Mouse (Mus musculus) stomach, embryonic 16.5 days (tissue): ENCODE data around the gene Tmem87b. TPM values are rescaled to one million over a fixed set of nuclear protein-coding genes. Genes with fewer than 3 reads are reported as not detected.

Experiments used
- ATAC-seq: fragments of 200-750 bp; cut with Nextera tagmentation; 2 replicates; pipeline ENCODE4 v1.8.0; 2017; ENCODE audit warnings: moderate number of reproducible peaks, moderate TSS enrichment; ENCODE audit not compliant: insufficient read depth, low FRiP score
- H3K27ac ChIP-seq: fragments of 300-500 bp; sonication (generic); 2 replicates; pipeline ENCODE4 v1.5.1; 2014; ENCODE audit warnings: low read length
- H3K27me3 ChIP-seq: fragments of 300-500 bp; sonication (generic); 2 replicates; pipeline ENCODE4 v1.6.1; 2014; ENCODE audit warnings: low read length, control low read depth, mixed read lengths; ENCODE audit not compliant: control insufficient read depth, insufficient read depth
- H3K36me3 ChIP-seq: fragments of 300-500 bp; sonication (generic); 2 replicates; pipeline ENCODE4 v1.6.1; 2014; ENCODE audit warnings: low read length; ENCODE audit not compliant: control insufficient read depth, insufficient read depth
- H3K4me1 ChIP-seq: fragments of 300-500 bp; sonication (generic); 2 replicates; pipeline ENCODE4 v1.6.1; 2014; ENCODE audit warnings: low read length, control low read depth, mixed read lengths; ENCODE audit not compliant: control insufficient read depth, insufficient read depth
- H3K4me2 ChIP-seq: fragments of 300-500 bp; sonication (generic); 2 replicates; pipeline ENCODE4 v1.6.1; 2014; ENCODE audit warnings: low read depth, low read length, mixed read lengths
- H3K4me3 ChIP-seq: fragments of 300-500 bp; sonication (generic); replicated peaks from 2 replicates; pipeline ENCODE4 v1.5.1; 2014; ENCODE audit warnings: mild to moderate bottlenecking, low read length
- H3K9ac ChIP-seq: fragments of 300-500 bp; sonication (generic); 2 replicates; pipeline ENCODE4 v1.6.1; 2014; ENCODE audit warnings: low read length
- H3K9me3 ChIP-seq: fragments of 300-500 bp; sonication (generic); replicated peaks from 2 replicates; pipeline ENCODE4 v1.6.1; 2016; ENCODE audit warnings: low read length, control low read depth; ENCODE audit not compliant: control insufficient read depth
- WGBS: fragments of 180-500 bp; shearing (Covaris S2); extraction: QIAGEN DNeasy Blood & Tissue Kit; methylation state at CpG from one replicate; pipeline ENCODE4 v1.1.7; 2014; 5-methylcytosine and 5-hydroxymethylcytosine counted together
- polyA plus RNA-seq: library from polyadenylated mRNA; unstranded; fragments of >200 nt; fragmentation: Nextera tagmentation; extraction: Ambion mirVana; gene quantifications from 2 replicates; pipeline ENCODE4 v1.2.1, GENCODE M21; 2015

The Tmem87b gene
- polyA plus RNA-seq, 1 experiment from 2014 or later = 34.3 TPM

- H3K4me1 ChIP-seq = peaks cover 3% of the 10 kb centered on the region
- no peak for ATAC-seq
- no peaks in the 10 kb centered on the region for H3K36me3 ChIP-seq
- 36% methylated on average over 2 of the region's 2 CpGs for WGBS
- no peak overlapping the region for H3K4me3 ChIP-seq
- H3K27me3 ChIP-seq = no peaks in the 10 kb centered on the region
- no peak overlapping the region for H3K9ac ChIP-seq
- no peaks in the 10 kb centered on the region for H3K9me3 ChIP-seq
- no peak overlapping the region for H3K4me2 ChIP-seq
- H3K27ac ChIP-seq = no peak overlapping the region
Measured at GRCm38 (mm10) chr2:128812761-128813160, 5.2 kb upstream of the Tmem87b start.

GRCm38 (mm10) chr2:128816311-128816710, 1.6 kb upstream of the Tmem87b start:
- no peaks in the 10 kb centered on the region for H3K9me3 ChIP-seq
- H3K27me3 ChIP-seq = no peaks in the 10 kb centered on the region
- no peak overlapping the region for H3K9ac ChIP-seq
- no peaks in the 10 kb centered on the region for H3K36me3 ChIP-seq
- H3K4me2 ChIP-seq = no peak overlapping the region
- H3K4me1 ChIP-seq = peaks cover 11% of the 10 kb centered on the region
- H3K27ac ChIP-seq = no peak overlapping the region
- no peak overlapping the region for H3K4me3 ChIP-seq
- no peak for ATAC-seq
- WGBS = 81% methylated on average over 1 of the region's 1 CpGs

- WGBS = 42% methylated on average over 6 of the region's 6 CpGs
- Histone ChIP-seq H3K9me3 (no peaks in the 10 kb centered on the region), H3K9ac (no peak overlapping the region), H3K27ac (peak overlapping the region; percentile 40; the same call in 1 of the 2 replicates), H3K27me3 (no peaks in the 10 kb centered on the region), H3K4me2 (peak overlapping the region; percentile 55), H3K4me1 (peaks cover 11% of the 10 kb centered on the region), H3K36me3 (no peaks in the 10 kb centered on the region), H3K4me3 (peak overlapping the region; percentile 92)
- no peak for ATAC-seq
Measured at GRCm38 (mm10) chr2:128816916-128817315, 1.0 kb upstream of the Tmem87b start.

- ATAC-seq = no peak
- Histone ChIP-seq H3K9me3 (no peaks in the 10 kb centered on the region), H3K27ac (peak overlapping the region; percentile 91), H3K36me3 (no peaks in the 10 kb centered on the region), H3K4me2 (peak overlapping the region; percentile 55), H3K9ac (peak overlapping the region; percentile 59), H3K27me3 (no peaks in the 10 kb centered on the region), H3K4me3 (peak overlapping the region; percentile 92), H3K4me1 (peaks cover 11% of the 10 kb centered on the region)
- 0% methylated on average over 7 of the region's 7 CpGs for WGBS
Measured at GRCm38 (mm10) chr2:128817387-128817785, 532 bp upstream of the Tmem87b start.

- Histone ChIP-seq H3K36me3 (no peaks in the 10 kb centered on the region), H3K4me2 (peak overlapping the region; percentile 69), H3K27ac (peak overlapping the region; percentile 96), H3K9me3 (no peaks in the 10 kb centered on the region), H3K9ac (peak overlapping the region; percentile 79), H3K27me3 (no peaks in the 10 kb centered on the region), H3K4me1 (peaks cover 11% of the 10 kb centered on the region), H3K4me3 (peak overlapping the region; percentile 92)
- 8% methylated on average over 14 of the region's 14 CpGs for WGBS
- no peak for ATAC-seq
Measured at GRCm38 (mm10) chr2:128818956-128819643, 1.2 kb downstream of the Tmem87b start.

- no peaks in the 10 kb centered on the region for H3K36me3 ChIP-seq
- H3K9ac ChIP-seq = no peak overlapping the region
- 87% methylated on average over 2 of the region's 2 CpGs for whole genome bisulfite sequencing
- no peak for ATAC-seq
- no peak overlapping the region for H3K4me3 ChIP-seq
- no peaks in the 10 kb centered on the region for H3K27me3 ChIP-seq
- no peak overlapping the region for H3K4me2 ChIP-seq
- peaks cover 11% of the 10 kb centered on the region for H3K4me1 ChIP-seq
- H3K9me3 ChIP-seq = no peaks in the 10 kb centered on the region
- no peak overlapping the region for H3K27ac ChIP-seq
Measured at GRCm38 (mm10) chr2:128820631-128821030, 2.7 kb downstream of the Tmem87b start.

GRCm38 (mm10) chr2:128823893-128824292, 6.0 kb downstream of the Tmem87b start:
- no peak overlapping the region for H3K9ac ChIP-seq
- peaks cover 8% of the 10 kb centered on the region for H3K4me1 ChIP-seq
- no peaks in the 10 kb centered on the region for H3K9me3 ChIP-seq
- ATAC-seq = no peak
- no peak overlapping the region for H3K4me3 ChIP-seq
- no peak overlapping the region for H3K27ac ChIP-seq
- no peaks in the 10 kb centered on the region for H3K27me3 ChIP-seq
- WGBS = 88% methylated on average over 5 of the region's 5 CpGs
- no peaks in the 10 kb centered on the region for H3K36me3 ChIP-seq
- no peak overlapping the region for H3K4me2 ChIP-seq

- Histone ChIP-seq H3K27ac (no peak overlapping the region), H3K4me3 (no peak overlapping the region), H3K4me1 (no peaks in the 10 kb centered on the region; the same call in 1 of the 2 replicates), H3K36me3 (peaks cover 3% of the 10 kb centered on the region; the same call in 1 of the 2 replicates), H3K9ac (no peak overlapping the region), H3K27me3 (no peaks in the 10 kb centered on the region), H3K4me2 (no peak overlapping the region), H3K9me3 (no peaks in the 10 kb centered on the region)
- 96% methylated on average over 1 of the region's 1 CpGs for WGBS
- ATAC-seq = no peak
Measured at GRCm38 (mm10) chr2:128827787-128828186, 9.9 kb downstream of the Tmem87b start.

- peak overlapping the region; percentile 52; the same call in 1 of the 2 replicates for H3K27ac ChIP-seq
- no peak overlapping the region for H3K4me2 ChIP-seq
- H3K27me3 ChIP-seq = no peaks in the 10 kb centered on the region
- peaks cover 11% of the 10 kb centered on the region; the same call in 1 of the 2 replicates for H3K36me3 ChIP-seq
- no peaks in the 10 kb centered on the region; the same call in 1 of the 2 replicates for H3K4me1 ChIP-seq
- ATAC-seq = peak; percentile 60; the same call in 1 of the 2 replicates
- no peak overlapping the region for H3K4me3 ChIP-seq
- no peaks in the 10 kb centered on the region for H3K9me3 ChIP-seq
- 52% methylated on average over 3 of the region's 3 CpGs for WGBS
- H3K9ac ChIP-seq = no peak overlapping the region
Measured at GRCm38 (mm10) chr2:128832611-128833010, 14.7 kb downstream of the Tmem87b start.
